Mouse (Mus musculus): Measurements from ENCODE around the gene Hhatl. TPM values are rescaled to one million over a fixed set of nuclear protein-coding genes. Genes with fewer than 3 reads are reported as not detected.

Gene Hhatl
- total RNA-seq, 1 experiment from 2014 or later = not detected

DNA sequence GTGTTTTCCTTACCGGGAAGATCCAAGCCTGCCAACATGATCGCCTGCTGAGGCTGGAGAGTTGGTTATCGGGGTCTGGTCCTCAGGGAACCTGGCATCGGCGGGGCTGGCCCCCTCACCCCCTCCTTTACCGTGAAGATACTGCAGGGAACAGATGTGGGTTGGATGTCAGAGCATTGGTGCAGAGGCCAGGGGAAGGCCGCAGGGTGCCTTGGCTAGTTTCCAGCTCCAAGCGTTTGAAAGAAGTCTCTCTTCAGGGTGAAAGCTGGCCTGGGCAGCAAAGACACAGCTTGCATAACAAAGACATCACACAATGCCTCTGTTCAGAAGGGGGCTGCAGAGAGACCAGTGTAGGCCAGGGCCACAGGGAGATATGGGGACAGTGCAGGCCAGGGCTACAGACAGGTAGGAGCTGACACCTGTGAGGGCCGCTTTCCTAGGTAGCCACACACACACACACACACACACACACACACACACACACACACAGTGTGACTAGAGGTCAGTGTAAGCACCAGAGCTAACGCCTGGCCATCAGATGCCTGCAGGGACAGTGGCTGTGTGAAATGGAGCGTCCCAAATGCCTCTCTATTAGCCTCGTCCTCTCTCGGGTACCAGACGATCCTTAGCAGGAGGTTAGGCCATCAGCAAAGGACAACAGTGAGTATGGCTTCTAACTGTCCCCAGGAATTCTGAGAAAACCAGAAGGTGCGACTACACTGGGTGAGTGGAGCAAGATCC lies 17.9 kb upstream of the Hhatl start:
- ATAC-seq (ENCODE audit: extremely low read depth, insufficient number of reproducible peaks, low FRiP score, poor library complexity, severe bottlenecking) = no peak

DNA sequence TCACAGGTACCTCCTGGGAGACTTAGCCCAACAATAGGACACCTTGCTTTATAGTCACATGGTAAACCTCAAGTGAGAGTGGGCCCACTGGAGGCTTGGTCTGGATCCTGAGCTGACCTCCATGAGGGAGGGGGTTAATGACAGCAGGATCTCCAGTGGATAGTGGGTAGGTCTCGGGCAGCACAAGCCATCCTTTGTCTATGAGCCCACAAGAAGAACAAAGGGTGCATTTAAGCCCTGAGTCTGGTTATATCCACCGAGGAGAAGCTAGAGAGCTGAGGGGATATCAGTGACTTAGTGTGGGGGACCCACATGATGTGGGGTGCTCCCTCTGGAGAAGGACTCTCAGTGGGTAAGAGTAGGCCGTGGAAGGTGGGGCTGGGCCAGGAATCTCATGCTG lies 16.2 kb upstream of the Hhatl start:
- ATAC-seq (ENCODE audit: extremely low read depth, insufficient number of reproducible peaks, low FRiP score, poor library complexity, severe bottlenecking) = no peak

DNA sequence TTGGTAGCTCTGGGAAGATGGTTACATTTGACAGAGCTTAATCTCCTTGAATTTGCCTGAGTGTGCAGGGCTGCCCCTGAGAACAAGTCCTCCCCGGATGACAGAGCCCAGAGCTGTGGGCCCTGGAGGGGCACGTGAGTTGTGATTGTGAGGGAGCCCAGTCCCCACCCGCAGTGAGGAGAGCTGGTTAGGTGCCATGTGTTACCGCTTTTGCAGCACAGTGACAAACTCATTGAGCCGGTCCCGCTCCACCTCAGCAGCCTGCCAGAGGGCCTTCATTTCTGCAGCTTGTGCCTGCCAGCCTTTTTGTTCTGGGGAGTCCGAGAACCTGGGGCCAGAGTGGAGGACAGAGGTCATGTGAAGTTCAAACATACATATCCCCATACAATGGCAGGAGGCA lies 15.6 kb upstream of the Hhatl start:
- no peak for ATAC-seq (ENCODE audit: extremely low read depth, insufficient number of reproducible peaks, low FRiP score, poor library complexity, severe bottlenecking)

DNA sequence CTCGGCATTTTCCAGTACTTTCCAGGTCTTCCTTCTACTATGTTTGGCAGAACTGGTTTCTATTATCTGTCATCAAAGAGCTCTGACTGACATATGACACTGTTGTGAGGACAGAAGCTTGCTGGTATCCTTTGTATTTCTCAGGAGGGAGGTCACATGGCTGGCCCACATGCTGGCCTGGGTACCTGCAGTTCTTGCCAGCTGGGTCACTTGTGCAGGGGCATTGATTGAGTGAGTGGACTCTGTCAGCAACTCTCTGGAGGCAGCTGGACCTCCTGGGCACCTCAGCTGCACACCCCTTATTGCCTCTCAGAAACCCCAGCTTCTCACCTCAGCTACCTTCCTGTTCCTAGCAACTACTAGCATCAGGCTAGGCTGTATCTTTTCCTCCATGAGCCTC lies 15.2 kb upstream of the Hhatl start:
- no peak for ATAC-seq (ENCODE audit: extremely low read depth, insufficient number of reproducible peaks, low FRiP score, poor library complexity, severe bottlenecking)

GRCm38 (mm10) chr9:121802747-121803146 lies 10.4 kb upstream of the Hhatl start:
- no peak for ATAC-seq (ENCODE audit: extremely low read depth, insufficient number of reproducible peaks, low FRiP score, poor library complexity, severe bottlenecking)

- ATAC-seq (ENCODE audit: extremely low read depth, insufficient number of reproducible peaks, low FRiP score, poor library complexity, severe bottlenecking) = no peak
Observed at GRCm38 (mm10) chr9:121798887-121799520, 6.7 kb upstream of the Hhatl start.

- ATAC-seq (ENCODE audit: extremely low read depth, insufficient number of reproducible peaks, low FRiP score, poor library complexity, severe bottlenecking) = no peak
Observed at GRCm38 (mm10) chr9:121797722-121798121, 5.4 kb upstream of the Hhatl start.

GRCm38 (mm10) chr9:121794972-121795539 lies 2.7 kb upstream of the Hhatl start:
- ATAC-seq (ENCODE audit: extremely low read depth, insufficient number of reproducible peaks, low FRiP score, poor library complexity, severe bottlenecking) = no peak

- ATAC-seq (ENCODE audit: extremely low read depth, insufficient number of reproducible peaks, low FRiP score, poor library complexity, severe bottlenecking) = no peak
Observed at GRCm38 (mm10) chr9:121791206-121791605, 1.1 kb downstream of the Hhatl start.

DNA sequence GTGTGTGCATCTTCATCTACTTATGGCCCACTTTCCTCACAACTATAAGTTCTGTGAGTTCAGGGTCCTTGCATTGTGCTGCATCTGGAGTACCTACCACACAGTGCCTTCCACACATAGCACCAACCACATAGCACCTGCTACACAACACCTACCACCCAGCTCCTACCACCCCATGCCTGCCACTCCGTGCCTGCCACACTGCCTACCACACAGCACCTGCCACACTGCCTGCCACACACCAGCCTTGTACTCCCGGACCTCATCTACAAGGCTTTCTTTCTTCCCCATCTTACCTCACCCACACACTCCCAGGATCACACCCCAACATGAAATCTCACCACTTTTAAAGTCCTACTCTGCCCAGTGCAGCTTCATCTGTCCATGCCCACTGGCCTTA lies 5.9 kb downstream of the Hhatl start:
- ATAC-seq (ENCODE audit: extremely low read depth, insufficient number of reproducible peaks, low FRiP score, poor library complexity, severe bottlenecking) = no peak

- ATAC-seq (ENCODE audit: extremely low read depth, insufficient number of reproducible peaks, low FRiP score, poor library complexity, severe bottlenecking) = no peak
Observed at GRCm38 (mm10) chr9:121785261-121785660, 7.0 kb downstream of the Hhatl start.

- ATAC-seq (ENCODE audit: extremely low read depth, insufficient number of reproducible peaks, low FRiP score, poor library complexity, severe bottlenecking) = no peak
Observed at GRCm38 (mm10) chr9:121784801-121785200, 7.5 kb downstream of the Hhatl start.

DNA sequence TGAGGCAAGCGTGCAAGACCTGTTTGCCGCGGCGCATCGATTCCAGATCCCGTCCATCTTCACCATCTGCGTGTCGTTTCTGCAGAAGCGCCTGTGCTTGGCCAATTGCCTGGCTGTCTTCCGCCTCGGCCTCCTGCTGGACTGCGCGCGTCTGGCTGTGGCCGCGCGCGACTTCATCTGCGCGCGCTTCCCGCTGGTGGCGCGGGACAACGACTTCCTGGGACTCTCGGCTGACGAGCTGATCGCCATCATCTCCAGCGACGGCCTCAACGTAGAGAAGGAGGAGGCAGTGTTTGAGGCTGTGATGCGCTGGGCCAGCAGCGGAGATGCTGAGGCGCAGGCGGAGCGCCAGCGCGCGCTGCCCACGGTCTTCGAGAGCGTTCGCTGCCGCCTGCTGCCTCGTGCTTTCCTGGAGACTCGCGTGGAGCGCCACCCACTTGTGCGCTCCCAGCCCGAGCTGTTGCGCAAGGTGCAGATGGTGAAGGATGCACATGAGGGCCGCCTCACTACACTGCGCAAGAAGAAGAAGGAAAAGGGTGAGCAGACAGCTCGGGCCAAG lies 14.2 kb downstream of the Hhatl start:
- ATAC-seq (ENCODE audit: extremely low read depth, insufficient number of reproducible peaks, low FRiP score, poor library complexity, severe bottlenecking) = no peak

DNA sequence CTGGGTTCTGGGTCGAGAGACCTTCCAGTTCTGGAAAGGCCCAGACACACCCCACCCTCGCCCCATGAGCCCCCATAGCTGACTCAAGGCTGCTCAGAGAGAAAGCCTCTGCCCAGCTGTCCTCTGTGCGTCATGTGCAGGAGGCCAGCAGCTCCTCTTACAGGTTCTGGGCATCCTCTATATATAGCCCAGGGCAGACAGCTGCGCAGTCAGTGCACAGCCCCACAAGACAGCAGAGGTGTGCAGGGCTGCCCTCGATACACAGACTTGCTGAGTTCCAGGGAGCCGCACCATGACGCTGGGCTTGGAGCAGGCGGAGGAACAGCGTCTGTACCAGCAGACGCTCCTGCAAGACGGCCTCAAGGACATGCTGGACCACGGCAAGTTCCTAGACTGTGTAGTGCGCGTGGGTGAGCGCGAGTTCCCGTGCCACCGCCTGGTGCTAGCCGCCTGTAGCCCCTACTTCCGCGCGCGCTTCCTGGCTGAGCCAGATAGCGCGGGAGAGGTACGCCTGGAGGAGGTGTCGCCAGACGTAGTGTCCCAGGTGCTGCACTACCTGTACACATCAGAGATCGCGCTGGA lies 14.7 kb downstream of the Hhatl start, which contains the start of gene Klhl40:
TSS of gene Klhl40 (plus strand) at position 124 of the 582 bp plus-strand sequence.
- no peak for ATAC-seq (ENCODE audit: extremely low read depth, insufficient number of reproducible peaks, low FRiP score, poor library complexity, severe bottlenecking)

DNA sequence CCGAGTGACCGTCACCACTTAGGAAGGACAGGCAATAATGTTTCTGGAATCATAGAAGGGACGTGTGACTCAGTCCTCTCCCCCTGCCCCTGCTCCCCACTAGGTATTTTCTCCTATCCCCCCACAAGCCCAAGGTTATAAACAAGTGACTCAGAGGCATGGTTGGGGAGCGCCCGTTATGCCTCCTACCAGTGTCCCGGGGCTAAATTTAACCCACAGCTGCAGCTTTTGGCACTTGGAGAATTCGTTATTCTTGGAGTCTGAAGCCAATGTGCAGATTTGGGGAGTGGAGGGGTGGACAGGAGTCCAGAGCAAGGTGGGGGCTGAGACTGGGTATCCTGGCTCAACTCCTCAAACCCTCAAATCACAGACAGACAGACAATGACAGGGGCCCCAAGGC lies 15.8 kb downstream of the Hhatl start:
- no peak for ATAC-seq (ENCODE audit: extremely low read depth, insufficient number of reproducible peaks, low FRiP score, poor library complexity, severe bottlenecking)

DNA sequence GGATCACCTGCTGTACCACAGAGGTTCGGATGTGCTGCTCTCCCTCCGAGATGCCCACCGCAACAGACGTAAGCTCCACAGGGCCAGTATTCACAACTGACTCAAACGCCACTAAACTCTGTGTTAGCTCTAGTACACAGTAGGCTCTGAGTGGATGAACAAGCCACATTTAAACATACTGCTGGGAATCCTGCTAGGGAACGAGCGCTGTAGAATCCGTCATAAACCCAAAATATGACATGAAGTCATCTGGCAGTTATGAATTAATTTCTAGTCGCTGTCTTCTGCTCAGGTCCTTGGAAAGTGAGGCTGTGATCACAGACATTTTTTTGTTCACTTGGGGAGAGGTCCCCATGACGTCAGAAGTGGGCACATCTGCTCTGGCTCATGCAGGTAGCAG lies 16.4 kb downstream of the Hhatl start:
- no peak for ATAC-seq (ENCODE audit: extremely low read depth, insufficient number of reproducible peaks, low FRiP score, poor library complexity, severe bottlenecking)

DNA sequence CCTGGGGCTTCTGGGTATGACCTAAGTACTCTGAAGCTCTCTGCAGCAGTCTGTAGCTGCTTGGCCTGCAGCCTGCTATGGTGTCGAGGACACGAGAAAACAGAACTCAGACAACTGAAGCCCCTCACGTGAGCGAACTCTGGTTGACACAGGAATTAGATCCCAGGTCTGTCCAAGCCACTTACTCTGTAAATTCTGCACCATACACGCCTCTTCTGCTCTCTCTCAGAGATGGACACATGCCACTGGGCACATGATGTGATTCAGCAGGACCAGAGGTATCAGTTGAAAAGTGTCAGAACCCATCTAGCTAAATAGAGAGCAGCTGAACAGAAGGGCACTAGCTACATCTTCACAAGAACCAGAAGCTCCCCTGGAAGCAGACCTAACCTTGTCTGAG lies 19.9 kb downstream of the Hhatl start:
- ATAC-seq (ENCODE audit: extremely low read depth, insufficient number of reproducible peaks, low FRiP score, poor library complexity, severe bottlenecking) = no peak

DNA sequence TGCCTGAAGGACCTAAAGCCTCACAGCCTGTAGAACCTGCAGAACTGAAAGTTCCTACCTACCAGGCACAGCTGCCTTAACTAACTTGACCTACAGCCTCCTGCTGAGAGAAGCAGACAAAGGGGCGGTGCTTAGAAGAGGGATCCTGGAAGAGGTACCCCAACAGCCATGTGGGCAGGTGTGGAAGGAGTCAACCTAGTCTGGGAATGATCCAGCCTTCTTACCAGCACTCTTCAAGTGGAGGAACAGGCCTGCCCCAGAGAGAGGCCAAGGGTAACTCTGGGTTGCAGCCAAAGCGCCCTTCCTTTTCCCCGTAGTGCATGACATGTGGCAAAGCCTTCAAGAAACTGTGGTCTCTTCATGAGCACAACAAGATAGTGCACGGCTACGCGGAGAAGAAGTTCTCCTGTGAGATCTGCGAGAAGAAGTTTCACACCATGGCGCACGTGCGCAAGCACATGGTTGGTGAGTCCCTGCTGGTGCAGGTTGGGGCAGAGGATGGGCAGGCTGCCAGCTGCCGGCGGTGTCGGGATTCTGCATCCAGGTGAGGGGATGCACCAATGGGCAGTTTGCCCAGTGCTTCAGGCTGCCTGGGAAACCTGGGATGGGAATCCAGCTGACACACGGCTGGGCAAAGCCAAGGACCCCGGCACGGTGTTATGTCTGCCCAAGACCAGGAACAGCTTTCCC lies 27.0 kb downstream of the Hhatl start:
- ATAC-seq (ENCODE audit: extremely low read depth, insufficient number of reproducible peaks, low FRiP score, poor library complexity, severe bottlenecking) = no peak

DNA sequence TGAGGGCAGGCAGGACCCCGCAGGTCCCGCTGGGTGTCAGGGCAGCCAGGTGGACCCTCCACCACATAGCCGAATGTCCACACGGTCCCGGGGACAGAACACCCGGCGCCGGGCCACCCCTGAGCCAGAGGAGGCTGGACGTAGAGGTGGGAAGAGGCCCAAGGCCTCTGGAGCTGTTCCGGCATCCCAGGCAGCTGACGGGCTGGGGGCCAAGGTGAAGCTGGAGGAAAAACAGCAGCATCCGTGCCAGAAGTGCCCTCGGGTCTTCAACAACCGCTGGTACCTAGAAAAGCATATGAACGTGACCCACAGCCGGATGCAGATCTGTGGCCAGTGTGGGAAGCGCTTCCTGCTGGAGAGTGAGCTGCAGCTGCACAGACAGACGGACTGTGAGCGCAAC lies 28.6 kb downstream of the Hhatl start:
- no peak for ATAC-seq (ENCODE audit: extremely low read depth, insufficient number of reproducible peaks, low FRiP score, poor library complexity, severe bottlenecking)
